Mouse (Mus musculus) olfactory bulb, adult 2 months (tissue): ENCODE measurements at regions not wholly inside any gene's neighbourhood (a gene's known extent, or its start where the extent isn't known, plus 50 kb on each side); places are given as distances from the start of the nearest gene placed in this dataset.

Source experiments
- CTCF ChIP-seq: fragments of 200-500 bp; IDR thresholded peaks from 2 replicates; pipeline ENCODE4 v1.5.1; 2012; ENCODE audit warnings: low read depth, mild to moderate bottlenecking, low read length, moderate library complexity; ENCODE audit not compliant: insufficient read depth
- POLR2A ChIP-seq: fragments of 200-500 bp; IDR thresholded peaks from 2 replicates; pipeline ENCODE4 v1.6.1; 2012; ENCODE audit warnings: mild to moderate bottlenecking, low read depth, low read length, moderate library complexity; ENCODE audit not compliant: insufficient read depth

DNA sequence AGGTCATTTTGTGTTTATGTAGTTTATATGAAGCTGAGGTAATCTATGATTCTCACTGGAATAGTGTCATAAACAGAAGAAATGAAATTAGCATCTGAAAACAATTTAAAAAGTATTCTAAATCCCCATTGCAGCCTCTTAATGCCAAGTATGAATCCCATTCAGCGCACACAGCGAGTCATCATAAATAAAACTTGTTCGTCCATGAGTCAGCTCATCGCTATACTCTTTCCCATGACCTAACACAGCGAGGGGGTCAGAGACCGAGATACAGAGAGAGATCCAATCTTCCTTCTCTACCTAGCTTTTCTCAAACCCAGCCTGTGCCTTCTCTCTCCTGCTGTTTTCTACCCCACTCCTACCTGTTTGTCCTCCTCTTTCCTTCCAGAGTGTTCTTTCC is 63.4 kb downstream of the Gm12728 start:
- TF ChIP-seq CTCF: no peak
- no peak for TF ChIP-seq POLR2A
